Mouse (Mus musculus) stomach, embryonic 16.5 days (tissue): ENCODE measurements around the gene Cfap43. TPM values are rescaled to one million over a fixed set of nuclear protein-coding genes. Genes with fewer than 3 reads are reported as not detected.

Experiments
- ATAC-seq: fragments of 200-750 bp; cut with Nextera tagmentation; 2 replicates; pipeline ENCODE4 v1.8.0; 2017; ENCODE audit warnings: moderate number of reproducible peaks, moderate TSS enrichment; ENCODE audit not compliant: insufficient read depth, low FRiP score
- H3K27ac ChIP-seq: fragments of 300-500 bp; sonication (generic); 2 replicates; pipeline ENCODE4 v1.5.1; 2014; ENCODE audit warnings: low read length
- H3K27me3 ChIP-seq: fragments of 300-500 bp; sonication (generic); 2 replicates; pipeline ENCODE4 v1.6.1; 2014; ENCODE audit warnings: low read length, control low read depth, mixed read lengths; ENCODE audit not compliant: control insufficient read depth, insufficient read depth
- H3K36me3 ChIP-seq: fragments of 300-500 bp; sonication (generic); 2 replicates; pipeline ENCODE4 v1.6.1; 2014; ENCODE audit warnings: low read length; ENCODE audit not compliant: control insufficient read depth, insufficient read depth
- H3K4me1 ChIP-seq: fragments of 300-500 bp; sonication (generic); 2 replicates; pipeline ENCODE4 v1.6.1; 2014; ENCODE audit warnings: low read length, control low read depth, mixed read lengths; ENCODE audit not compliant: control insufficient read depth, insufficient read depth
- H3K4me2 ChIP-seq: fragments of 300-500 bp; sonication (generic); 2 replicates; pipeline ENCODE4 v1.6.1; 2014; ENCODE audit warnings: low read depth, low read length, mixed read lengths
- H3K4me3 ChIP-seq: fragments of 300-500 bp; sonication (generic); replicated peaks from 2 replicates; pipeline ENCODE4 v1.5.1; 2014; ENCODE audit warnings: mild to moderate bottlenecking, low read length
- H3K9ac ChIP-seq: fragments of 300-500 bp; sonication (generic); 2 replicates; pipeline ENCODE4 v1.6.1; 2014; ENCODE audit warnings: low read length
- H3K9me3 ChIP-seq: fragments of 300-500 bp; sonication (generic); replicated peaks from 2 replicates; pipeline ENCODE4 v1.6.1; 2016; ENCODE audit warnings: low read length, control low read depth; ENCODE audit not compliant: control insufficient read depth
- WGBS: fragments of 180-500 bp; shearing (Covaris S2); extraction: QIAGEN DNeasy Blood & Tissue Kit; methylation state at CpG from one replicate; pipeline ENCODE4 v1.1.7; 2014; 5-methylcytosine and 5-hydroxymethylcytosine counted together
- polyA plus RNA-seq: library from polyadenylated mRNA; unstranded; fragments of >200 nt; fragmentation: Nextera tagmentation; extraction: Ambion mirVana; gene quantifications from 2 replicates; pipeline ENCODE4 v1.2.1, GENCODE M21; 2015

Cfap43 gene
- polyA plus RNA-seq, 1 experiment from 2014 or later = 1.1 TPM

GRCm38 (mm10) chr19:47832316-47832715 lies 86.8 kb downstream of the Cfap43 start:
- 80% methylated on average over 16 of the region's 16 CpGs for WGBS
- no peaks in the 10 kb centered on the region for H3K36me3 ChIP-seq
- no peak overlapping the region for H3K27ac ChIP-seq
- H3K4me3 ChIP-seq = no peak overlapping the region
- no peak overlapping the region for H3K4me2 ChIP-seq
- no peaks in the 10 kb centered on the region; the same call in 1 of the 2 replicates for H3K4me1 ChIP-seq
- H3K9me3 ChIP-seq = no peaks in the 10 kb centered on the region
- H3K9ac ChIP-seq = no peak overlapping the region
- no peak for ATAC-seq
- H3K27me3 ChIP-seq = no peaks in the 10 kb centered on the region

- no peak for ATAC-seq
- H3K4me1 ChIP-seq = no peaks in the 10 kb centered on the region
- 94% methylated on average over 8 of the region's 8 CpGs for WGBS
- H3K9me3 ChIP-seq = no peaks in the 10 kb centered on the region
- H3K27ac ChIP-seq = no peak overlapping the region
- no peak overlapping the region for H3K4me2 ChIP-seq
- H3K36me3 ChIP-seq = no peaks in the 10 kb centered on the region
- H3K27me3 ChIP-seq = no peaks in the 10 kb centered on the region
- H3K4me3 ChIP-seq = no peak overlapping the region
- H3K9ac ChIP-seq = no peak overlapping the region
Measured at GRCm38 (mm10) chr19:47831111-47831510, 88.0 kb downstream of the Cfap43 start.

- Histone ChIP-seq H3K4me3 (no peak overlapping the region), H3K9ac (no peak overlapping the region), H3K9me3 (no peaks in the 10 kb centered on the region), H3K36me3 (no peaks in the 10 kb centered on the region), H3K27ac (no peak overlapping the region), H3K4me1 (no peaks in the 10 kb centered on the region), H3K4me2 (no peak overlapping the region), H3K27me3 (no peaks in the 10 kb centered on the region)
- no peak for ATAC-seq
- WGBS = 85% methylated on average over 14 of the region's 14 CpGs
Measured at GRCm38 (mm10) chr19:47829913-47830450, 89.1 kb downstream of the Cfap43 start.

GRCm38 (mm10) chr19:47824026-47824425 lies 95.1 kb downstream of the Cfap43 start:
- Histone ChIP-seq H3K4me2 (no peak overlapping the region), H3K9me3 (no peaks in the 10 kb centered on the region), H3K4me1 (peaks cover 4% of the 10 kb centered on the region; the same call in 1 of the 2 replicates), H3K9ac (no peak overlapping the region), H3K27ac (peak overlapping the region; percentile 84; the same call in 1 of the 2 replicates), H3K4me3 (no peak overlapping the region), H3K36me3 (no peaks in the 10 kb centered on the region), H3K27me3 (no peaks in the 10 kb centered on the region)
- WGBS = 73% methylated on average over 5 of the region's 5 CpGs
- peak; percentile 30; the same call in 1 of the 2 replicates for ATAC-seq

- 19% methylated on average over 8 of the region's 8 CpGs for WGBS
Measured at GRCm38 (mm10) chr19:47822143-47822796, 96.8 kb downstream of the Cfap43 start.

GRCm38 (mm10) chr19:47821494-47821872 lies 97.6 kb downstream of the Cfap43 start:
- Histone ChIP-seq H3K27ac (no peak overlapping the region), H3K4me3 (no peak overlapping the region), H3K27me3 (no peaks in the 10 kb centered on the region), H3K4me2 (peak overlapping the region; percentile 43), H3K4me1 (peaks cover 4% of the 10 kb centered on the region; the same call in 1 of the 2 replicates), H3K9me3 (no peaks in the 10 kb centered on the region), H3K9ac (no peak overlapping the region), H3K36me3 (no peaks in the 10 kb centered on the region)
- 48% methylated on average over 7 of the region's 7 CpGs for WGBS
- no peak for ATAC-seq

More at GRCm38 (mm10) chr19:47822143-47822796, 96.8 kb downstream of the Cfap43 start:
- no peak overlapping the region; the same call in 1 of the 2 replicates for H3K9ac ChIP-seq
- H3K27me3 ChIP-seq = no peaks in the 10 kb centered on the region
- H3K4me3 ChIP-seq = no peak overlapping the region
- H3K9me3 ChIP-seq = no peaks in the 10 kb centered on the region
- no peak overlapping the region for H3K4me2 ChIP-seq
- peaks cover 4% of the 10 kb centered on the region; the same call in 1 of the 2 replicates for H3K4me1 ChIP-seq
- no peaks in the 10 kb centered on the region for H3K36me3 ChIP-seq
- ATAC-seq = no peak
- H3K27ac ChIP-seq = no peak overlapping the region

GRCm38 (mm10) chr19:47820832-47821493 lies 98.1 kb downstream of the Cfap43 start:
- ATAC-seq = peak; percentile 54
- H3K4me3 ChIP-seq = no peak overlapping the region
- no peaks in the 10 kb centered on the region for H3K27me3 ChIP-seq
- no peaks in the 10 kb centered on the region for H3K9me3 ChIP-seq
- H3K4me1 ChIP-seq = peaks cover 4% of the 10 kb centered on the region; the same call in 1 of the 2 replicates
- WGBS = 18% methylated on average over 8 of the region's 9 CpGs
- no peak overlapping the region for H3K27ac ChIP-seq
- H3K9ac ChIP-seq = no peak overlapping the region
- peak overlapping the region; percentile 43 for H3K4me2 ChIP-seq
- no peaks in the 10 kb centered on the region for H3K36me3 ChIP-seq

GRCm38 (mm10) chr19:47817692-47818091 lies 101.4 kb downstream of the Cfap43 start:
- Histone ChIP-seq H3K9me3 (no peaks in the 10 kb centered on the region), H3K27me3 (no peaks in the 10 kb centered on the region), H3K9ac (no peak overlapping the region), H3K36me3 (no peaks in the 10 kb centered on the region), H3K4me1 (peaks cover 4% of the 10 kb centered on the region; the same call in 1 of the 2 replicates), H3K4me3 (no peak overlapping the region), H3K4me2 (no peak overlapping the region), H3K27ac (no peak overlapping the region)
- ATAC-seq = no peak
- 73% methylated on average over 9 of the region's 9 CpGs for WGBS

GRCm38 (mm10) chr19:47814721-47815120 lies 104.4 kb downstream of the Cfap43 start:
- H3K4me2 ChIP-seq = no peak overlapping the region
- H3K4me3 ChIP-seq = no peak overlapping the region
- 86% methylated on average over 5 of the region's 5 CpGs for WGBS
- no peak overlapping the region for H3K9ac ChIP-seq
- H3K36me3 ChIP-seq = no peaks in the 10 kb centered on the region
- no peaks in the 10 kb centered on the region for H3K4me1 ChIP-seq
- ATAC-seq = no peak
- H3K27me3 ChIP-seq = no peaks in the 10 kb centered on the region
- no peak overlapping the region for H3K27ac ChIP-seq
- no peaks in the 10 kb centered on the region for H3K9me3 ChIP-seq
